Mouse (Mus musculus): ENCODE measurements at regions not wholly inside any gene's neighbourhood (a gene's known extent, or its start where the extent isn't known, plus 50 kb on each side); places are given as distances from the start of the nearest gene placed in this dataset.

DNA sequence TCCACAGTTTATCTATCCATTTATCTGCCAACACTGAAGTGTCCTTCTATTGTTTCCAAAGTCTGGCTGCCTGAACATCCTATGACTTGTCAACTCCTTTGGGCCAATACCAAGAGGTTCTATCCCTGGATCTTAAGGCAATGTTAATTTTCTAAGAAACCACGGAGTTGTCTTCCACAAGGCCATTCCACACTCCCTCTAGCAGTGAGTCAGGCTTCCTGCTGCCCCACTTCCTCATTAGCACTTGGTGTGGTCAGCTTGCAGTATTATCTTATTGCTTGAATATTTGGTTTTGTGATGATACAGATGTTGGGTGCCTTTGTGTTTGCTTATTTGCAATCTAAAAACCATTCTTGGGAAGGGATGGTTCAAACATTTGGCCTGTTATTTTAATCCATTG lies 87.5 kb upstream of the Ppp2r2d start:
- Histone ChIP-seq H3K27me3 (ENCODE audit: insufficient read depth, low read length) (no peaks in the 10 kb centered on the region), H3K4me1 (replicated peaks; ENCODE audit: low read depth, low read length) (no peaks in the 10 kb centered on the region), H3K9me3 (ENCODE audit: low read length) (no peaks in the 10 kb centered on the region), H3K4me3 (replicated peaks; ENCODE audit: low read length) (no peak overlapping the region), H3K36me3 (ENCODE audit: insufficient read depth, low read length) (no peaks in the 10 kb centered on the region)
- TF ChIP-seq CTCF (conservative IDR thresholded peaks at IDR 0.05; ENCODE audit: low read length) (no peak), NANOG (IDR thresholded peaks at IDR 0.05; ENCODE audit: borderline replicate concordance, low read length) (no peak), POU5F1 (IDR thresholded peaks at IDR 0.05; ENCODE audit: borderline replicate concordance, low read length) (no peak)

DNA sequence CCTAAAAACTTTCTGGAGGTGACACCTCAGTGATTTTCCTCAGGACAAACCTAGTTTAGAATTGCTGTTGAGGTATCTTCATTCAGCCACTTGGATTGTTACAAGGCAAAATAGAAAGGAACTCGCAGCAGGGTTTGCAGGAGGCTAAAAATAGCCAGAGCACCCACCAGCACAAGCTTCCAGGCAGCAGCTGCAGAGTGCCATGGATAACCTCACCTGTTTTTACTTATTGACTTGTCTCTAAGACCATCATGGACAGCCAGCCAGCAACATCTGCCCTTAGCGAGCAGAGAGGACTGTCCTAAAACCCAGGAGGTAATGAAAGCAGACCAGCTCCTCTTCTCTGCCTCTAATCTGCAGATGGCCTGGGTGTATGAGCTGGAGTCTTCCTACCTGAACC lies 97.4 kb upstream of the Ppp2r2d start:
- H3K36me3 ChIP-seq (ENCODE audit: insufficient read depth, low read length), result no peaks in the 10 kb centered on the region
- no peak overlapping the region for H3K4me3 ChIP-seq (replicated peaks; ENCODE audit: low read length)
- TF ChIP-seq POU5F1 (IDR thresholded peaks at IDR 0.05; ENCODE audit: borderline replicate concordance, low read length) (no peak), CTCF (conservative IDR thresholded peaks at IDR 0.05; ENCODE audit: low read length) (no peak), NANOG (IDR thresholded peaks at IDR 0.05; ENCODE audit: borderline replicate concordance, low read length) (no peak)
- no peaks in the 10 kb centered on the region for H3K4me1 ChIP-seq (replicated peaks; ENCODE audit: low read depth, low read length)
- no peaks in the 10 kb centered on the region for H3K9me3 ChIP-seq (ENCODE audit: low read length)
- H3K27me3 ChIP-seq (ENCODE audit: insufficient read depth, low read length), result no peaks in the 10 kb centered on the region; the same call in 1 of the 2 replicates

DNA sequence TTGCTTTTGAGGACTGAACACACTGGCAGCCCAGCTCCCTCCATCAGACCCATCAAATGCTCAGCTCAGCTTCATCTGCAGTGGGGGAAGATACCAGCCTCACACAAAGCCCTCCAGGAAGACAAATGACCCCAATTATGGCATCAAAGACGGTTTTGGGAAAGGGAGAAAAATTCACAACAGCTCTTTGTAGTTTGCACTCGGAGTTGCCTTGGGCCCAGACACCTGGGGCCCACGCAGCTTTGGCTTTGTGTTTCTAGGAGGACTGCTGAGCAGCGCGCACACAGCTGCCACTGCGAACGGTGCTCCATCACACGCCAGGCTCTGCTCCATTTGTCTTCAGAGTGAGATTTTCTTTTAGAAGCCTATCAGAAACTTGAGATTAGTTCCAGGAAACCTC lies 99.3 kb upstream of the Ppp2r2d start:
- H3K4me3 ChIP-seq (replicated peaks; ENCODE audit: low read length), result no peak overlapping the region
- H3K27me3 ChIP-seq (ENCODE audit: insufficient read depth, low read length), result no peaks in the 10 kb centered on the region; the same call in 1 of the 2 replicates
- no peaks in the 10 kb centered on the region for H3K36me3 ChIP-seq (ENCODE audit: insufficient read depth, low read length)
- H3K4me1 ChIP-seq (replicated peaks; ENCODE audit: low read depth, low read length), result no peaks in the 10 kb centered on the region
- no peak for TF ChIP-seq CTCF (conservative IDR thresholded peaks at IDR 0.05; ENCODE audit: low read length)
- no peak for TF ChIP-seq POU5F1 (IDR thresholded peaks at IDR 0.05; ENCODE audit: borderline replicate concordance, low read length)
- TF ChIP-seq NANOG (IDR thresholded peaks at IDR 0.05; ENCODE audit: borderline replicate concordance, low read length), result no peak
- H3K9me3 ChIP-seq (ENCODE audit: low read length), result no peaks in the 10 kb centered on the region

DNA sequence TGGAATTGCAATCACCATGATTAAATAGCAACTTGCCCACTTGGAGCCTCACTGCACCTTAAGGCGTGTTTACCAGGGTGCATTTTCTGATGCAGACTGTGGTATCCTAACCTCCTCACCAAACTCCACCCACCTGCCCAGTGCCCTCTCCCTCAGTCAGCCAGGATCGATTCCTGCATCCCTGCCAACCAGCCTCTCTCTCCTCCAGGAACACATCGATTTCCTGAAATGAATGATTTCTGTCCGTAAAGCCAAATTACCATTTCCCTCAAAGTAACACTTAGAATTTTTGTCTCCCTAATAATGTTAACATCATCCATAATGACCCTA lies 103.4 kb upstream of the Ppp2r2d start:
- Histone ChIP-seq H3K9me3 (ENCODE audit: low read length) (no peaks in the 10 kb centered on the region), H3K36me3 (ENCODE audit: insufficient read depth, low read length) (no peaks in the 10 kb centered on the region), H3K27me3 (ENCODE audit: insufficient read depth, low read length) (no peaks in the 10 kb centered on the region; the same call in 1 of the 2 replicates), H3K4me1 (replicated peaks; ENCODE audit: low read depth, low read length) (no peaks in the 10 kb centered on the region), H3K4me3 (replicated peaks; ENCODE audit: low read length) (no peak overlapping the region)
- TF ChIP-seq CTCF (conservative IDR thresholded peaks at IDR 0.05; ENCODE audit: low read length), result no peak
- no peak for TF ChIP-seq POU5F1 (IDR thresholded peaks at IDR 0.05; ENCODE audit: borderline replicate concordance, low read length)
- TF ChIP-seq NANOG (IDR thresholded peaks at IDR 0.05; ENCODE audit: borderline replicate concordance, low read length), result no peak

DNA sequence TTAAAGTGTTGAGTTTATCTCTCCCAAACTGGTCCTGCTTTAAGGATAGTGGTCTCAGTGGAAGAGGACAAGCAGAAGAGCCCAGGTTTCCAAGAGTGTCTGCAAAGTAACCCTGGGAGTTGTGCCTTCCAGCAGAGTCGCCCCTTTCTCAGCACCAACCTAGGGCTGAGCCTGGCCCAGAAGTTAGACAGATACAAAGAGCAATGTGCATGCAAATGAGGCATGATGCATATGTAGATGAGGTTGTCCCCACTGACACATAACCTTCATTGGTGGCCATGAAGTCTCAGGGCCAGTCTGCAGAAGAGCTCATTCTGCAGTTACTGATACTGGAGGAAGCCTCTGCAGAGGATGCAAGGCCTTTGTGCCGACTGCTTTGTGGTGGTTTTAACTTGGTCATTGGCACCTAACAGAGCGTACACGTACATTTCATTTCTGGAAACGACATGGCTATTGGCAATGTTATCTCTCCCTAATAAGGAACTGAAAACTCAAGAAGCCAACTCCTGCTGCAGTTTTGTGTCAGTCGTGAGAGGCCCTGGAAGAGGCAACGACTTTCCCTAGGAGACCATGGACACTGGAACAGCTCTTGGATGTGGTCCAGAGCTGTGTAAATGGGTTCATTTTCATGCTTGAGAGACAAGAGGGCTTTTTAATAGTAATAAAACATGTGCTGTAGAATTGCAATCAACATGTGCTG lies 103.9 kb upstream of the Ppp2r2d start:
- H3K9me3 ChIP-seq (ENCODE audit: low read length), result no peaks in the 10 kb centered on the region
- no peak for TF ChIP-seq POU5F1 (IDR thresholded peaks at IDR 0.05; ENCODE audit: borderline replicate concordance, low read length)
- TF ChIP-seq NANOG (IDR thresholded peaks at IDR 0.05; ENCODE audit: borderline replicate concordance, low read length), result no peak
- no peak for TF ChIP-seq CTCF (conservative IDR thresholded peaks at IDR 0.05; ENCODE audit: low read length)

DNA sequence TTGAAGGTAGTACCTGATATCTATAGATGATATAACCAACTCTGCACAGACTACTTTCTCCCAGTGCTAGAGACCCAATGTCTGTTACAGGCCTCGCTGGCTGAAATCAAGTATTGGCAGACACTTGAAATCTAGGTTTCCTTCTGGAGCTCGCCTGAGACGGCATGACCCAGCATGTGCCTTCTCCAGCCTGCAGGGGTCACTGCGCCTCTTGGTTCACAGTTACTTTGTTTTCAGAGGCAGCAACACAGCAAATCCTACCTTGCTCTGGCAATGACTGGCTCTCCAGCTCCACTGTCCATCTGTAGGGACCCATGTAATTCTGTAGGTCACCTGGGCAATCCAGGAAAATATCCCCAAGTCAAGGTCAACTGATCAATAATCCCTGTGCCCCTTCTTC lies 111.6 kb upstream of the Ppp2r2d start:
- Histone ChIP-seq H3K9me3 (ENCODE audit: low read length) (no peaks in the 10 kb centered on the region), H3K4me3 (replicated peaks; ENCODE audit: low read length) (no peak overlapping the region), H3K27me3 (ENCODE audit: insufficient read depth, low read length) (no peaks in the 10 kb centered on the region), H3K4me1 (replicated peaks; ENCODE audit: low read depth, low read length) (no peaks in the 10 kb centered on the region), H3K36me3 (ENCODE audit: insufficient read depth, low read length) (no peaks in the 10 kb centered on the region)
- TF ChIP-seq POU5F1 (IDR thresholded peaks at IDR 0.05; ENCODE audit: borderline replicate concordance, low read length) (no peak), NANOG (IDR thresholded peaks at IDR 0.05; ENCODE audit: borderline replicate concordance, low read length) (no peak), CTCF (conservative IDR thresholded peaks at IDR 0.05; ENCODE audit: low read length) (peak; percentile 54)

More for the DNA sequence above, 103.9 kb upstream of the Ppp2r2d start:
- H3K4me3 ChIP-seq (replicated peaks; ENCODE audit: low read length), result no peak overlapping the region
- H3K36me3 ChIP-seq (ENCODE audit: insufficient read depth, low read length), result no peaks in the 10 kb centered on the region
- H3K4me1 ChIP-seq (replicated peaks; ENCODE audit: low read depth, low read length), result no peaks in the 10 kb centered on the region
- no peaks in the 10 kb centered on the region; the same call in 1 of the 2 replicates for H3K27me3 ChIP-seq (ENCODE audit: insufficient read depth, low read length)

DNA sequence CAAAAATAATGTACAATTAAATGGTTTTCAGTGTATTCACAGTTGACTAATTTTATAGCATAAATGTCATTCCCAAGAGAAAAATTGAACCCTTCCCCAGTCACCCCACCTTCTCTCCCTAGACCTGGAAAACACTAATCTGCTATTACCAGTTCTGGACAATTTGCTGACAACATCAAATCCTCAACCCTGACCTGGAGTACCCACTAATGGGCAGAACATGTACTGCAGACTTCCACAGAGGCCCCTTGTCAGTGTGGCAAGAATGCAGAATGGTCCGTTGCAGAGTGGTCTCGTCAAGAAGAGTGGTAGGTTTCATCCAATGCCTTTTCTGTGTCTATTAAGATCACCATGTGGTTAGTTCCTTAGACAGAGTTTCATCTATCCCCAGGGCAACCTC lies 121.0 kb upstream of the Ppp2r2d start:
- no peaks in the 10 kb centered on the region for H3K27me3 ChIP-seq (ENCODE audit: insufficient read depth, low read length)
- no peaks in the 10 kb centered on the region for H3K36me3 ChIP-seq (ENCODE audit: insufficient read depth, low read length)
- no peaks in the 10 kb centered on the region for H3K9me3 ChIP-seq (ENCODE audit: low read length)
- TF ChIP-seq POU5F1 (IDR thresholded peaks at IDR 0.05; ENCODE audit: borderline replicate concordance, low read length) (no peak), CTCF (conservative IDR thresholded peaks at IDR 0.05; ENCODE audit: low read length) (no peak), NANOG (IDR thresholded peaks at IDR 0.05; ENCODE audit: borderline replicate concordance, low read length) (no peak)
- H3K4me3 ChIP-seq (replicated peaks; ENCODE audit: low read length), result no peak overlapping the region
- H3K4me1 ChIP-seq (replicated peaks; ENCODE audit: low read depth, low read length), result no peaks in the 10 kb centered on the region; the same call in 1 of the 2 replicates

DNA sequence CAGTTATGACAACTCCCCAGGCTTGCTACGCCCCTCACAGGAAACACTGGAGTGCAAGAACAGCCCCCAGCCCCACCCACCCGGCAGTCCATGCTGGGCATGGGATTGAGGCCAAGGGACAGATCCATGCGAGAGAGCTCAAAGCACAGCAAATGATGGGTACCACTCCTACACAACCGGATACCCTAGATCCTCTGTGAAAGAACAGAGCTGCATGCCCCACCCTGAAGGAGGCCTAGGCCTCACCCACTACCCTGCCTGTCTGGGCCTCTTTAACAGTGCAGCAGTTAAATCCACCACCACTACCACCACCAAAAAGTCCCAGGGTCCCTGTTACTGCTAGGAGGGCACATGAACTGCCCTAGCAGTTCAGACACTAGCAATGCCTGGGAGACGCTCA lies 126.3 kb upstream of the Ppp2r2d start:
- Histone ChIP-seq H3K9me3 (ENCODE audit: low read length) (no peaks in the 10 kb centered on the region), H3K36me3 (ENCODE audit: insufficient read depth, low read length) (no peaks in the 10 kb centered on the region), H3K4me1 (replicated peaks; ENCODE audit: low read depth, low read length) (no peaks in the 10 kb centered on the region; the same call in 1 of the 2 replicates), H3K27me3 (ENCODE audit: insufficient read depth, low read length) (no peaks in the 10 kb centered on the region), H3K4me3 (replicated peaks; ENCODE audit: low read length) (no peak overlapping the region)
- TF ChIP-seq CTCF (conservative IDR thresholded peaks at IDR 0.05; ENCODE audit: low read length), result no peak
- TF ChIP-seq POU5F1 (IDR thresholded peaks at IDR 0.05; ENCODE audit: borderline replicate concordance, low read length), result no peak
- TF ChIP-seq NANOG (IDR thresholded peaks at IDR 0.05; ENCODE audit: borderline replicate concordance, low read length), result no peak

DNA sequence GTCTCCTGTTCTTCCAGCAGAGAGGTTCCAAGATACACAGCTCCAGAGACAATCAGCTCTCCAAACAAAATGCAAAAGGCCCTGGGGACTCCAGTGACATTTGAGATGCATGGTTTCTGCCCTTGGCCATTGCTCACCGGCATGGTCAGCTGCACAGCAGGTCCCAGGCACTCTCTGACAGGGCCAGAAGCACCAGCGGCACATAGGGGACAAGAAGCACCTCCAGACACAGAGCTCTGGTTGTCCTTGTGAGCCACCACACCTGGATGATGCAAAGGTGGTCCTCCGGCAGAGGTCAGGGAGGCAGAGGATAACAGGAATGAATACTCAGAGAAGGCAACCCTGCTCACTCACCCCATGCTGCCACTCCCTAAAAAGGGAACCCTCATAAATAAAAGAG lies 126.8 kb upstream of the Ppp2r2d start:
- Histone ChIP-seq H3K4me3 (replicated peaks; ENCODE audit: low read length) (no peak overlapping the region), H3K4me1 (replicated peaks; ENCODE audit: low read depth, low read length) (no peaks in the 10 kb centered on the region; the same call in 1 of the 2 replicates), H3K9me3 (ENCODE audit: low read length) (no peaks in the 10 kb centered on the region), H3K27me3 (ENCODE audit: insufficient read depth, low read length) (no peaks in the 10 kb centered on the region), H3K36me3 (ENCODE audit: insufficient read depth, low read length) (no peaks in the 10 kb centered on the region)
- TF ChIP-seq CTCF (conservative IDR thresholded peaks at IDR 0.05; ENCODE audit: low read length) (no peak), POU5F1 (IDR thresholded peaks at IDR 0.05; ENCODE audit: borderline replicate concordance, low read length) (no peak), NANOG (IDR thresholded peaks at IDR 0.05; ENCODE audit: borderline replicate concordance, low read length) (no peak)
